Mouse (Mus musculus) hindbrain, embryonic 15.5 days (tissue): ENCODE results near the gene Gpr137. TPM values are rescaled to one million over a fixed set of nuclear protein-coding genes. Genes with fewer than 3 reads are reported as not detected.

Experiments
- ATAC-seq: fragments of 200-750 bp; cut with Nextera tagmentation; 2 replicates; pipeline ENCODE4 v1.8.0; 2017; ENCODE audit warnings: low read depth, moderate number of reproducible peaks, moderate TSS enrichment; ENCODE audit not compliant: low FRiP score
- H3K27ac ChIP-seq: fragments of 300-500 bp; sonication (generic); replicated peaks from 2 replicates; pipeline ENCODE4 v1.5.1; 2015; ENCODE audit warnings: mild to moderate bottlenecking, inconsistent platforms
- H3K27me3 ChIP-seq: fragments of 300-500 bp; sonication (generic); 2 replicates; pipeline ENCODE4 v1.6.1; 2015; ENCODE audit warnings: control low read depth, inconsistent platforms
- H3K36me3 ChIP-seq: fragments of 300-500 bp; sonication (generic); 2 replicates; pipeline ENCODE4 v1.6.1; 2015; ENCODE audit warnings: control low read depth, inconsistent platforms
- H3K4me1 ChIP-seq: fragments of 300-500 bp; sonication (generic); replicated peaks from 2 replicates; pipeline ENCODE4 v1.6.1; 2015; ENCODE audit warnings: control low read depth, inconsistent platforms
- H3K4me2 ChIP-seq: fragments of 300-500 bp; sonication (generic); 2 replicates; pipeline ENCODE4 v1.6.1; 2015; ENCODE audit warnings: moderate library complexity, mild to moderate bottlenecking, inconsistent platforms
- H3K4me3 ChIP-seq: fragments of 300-500 bp; sonication (generic); 2 replicates; pipeline ENCODE4 v1.5.1; 2015; ENCODE audit warnings: mild to moderate bottlenecking, inconsistent platforms
- H3K9ac ChIP-seq: fragments of 300-500 bp; sonication (generic); 2 replicates; pipeline ENCODE4 v1.6.1; 2015; ENCODE audit warnings: inconsistent platforms
- H3K9me3 ChIP-seq: fragments of 300-500 bp; sonication (generic); 2 replicates; pipeline ENCODE4 v1.6.1; 2016; ENCODE audit warnings: control low read depth, inconsistent platforms
- WGBS: fragments of 180-500 bp; shearing (Covaris S2); methylation state at CpG from one replicate; pipeline ENCODE4 v1.1.7; 2015; 5-methylcytosine and 5-hydroxymethylcytosine counted together
- polyA plus RNA-seq: library from polyadenylated mRNA; unstranded; fragments of >200 nt; fragmentation: Nextera tagmentation; extraction: Ambion mirVana; gene quantifications from 2 replicates; pipeline ENCODE4 v1.2.1, GENCODE M21; 2015

Gpr137 gene
- polyA plus RNA-seq, 1 experiment from 2014 or later, result 79.2 TPM

- Histone ChIP-seq H3K27ac (no peak overlapping the region), H3K4me3 (no peak overlapping the region), H3K27me3 (peaks cover 50% of the 10 kb centered on the region), H3K9me3 (no peaks in the 10 kb centered on the region), H3K36me3 (no peaks in the 10 kb centered on the region), H3K4me2 (no peak overlapping the region), H3K9ac (no peak overlapping the region), H3K4me1 (peaks cover 53% of the 10 kb centered on the region)
- ATAC-seq, result no peak
- 18% methylated on average over 3 of the region's 3 CpGs for WGBS
Observed at GRCm38 (mm10) chr19:6936299-6936698, 6.0 kb downstream of the Gpr137 start.

DNA sequence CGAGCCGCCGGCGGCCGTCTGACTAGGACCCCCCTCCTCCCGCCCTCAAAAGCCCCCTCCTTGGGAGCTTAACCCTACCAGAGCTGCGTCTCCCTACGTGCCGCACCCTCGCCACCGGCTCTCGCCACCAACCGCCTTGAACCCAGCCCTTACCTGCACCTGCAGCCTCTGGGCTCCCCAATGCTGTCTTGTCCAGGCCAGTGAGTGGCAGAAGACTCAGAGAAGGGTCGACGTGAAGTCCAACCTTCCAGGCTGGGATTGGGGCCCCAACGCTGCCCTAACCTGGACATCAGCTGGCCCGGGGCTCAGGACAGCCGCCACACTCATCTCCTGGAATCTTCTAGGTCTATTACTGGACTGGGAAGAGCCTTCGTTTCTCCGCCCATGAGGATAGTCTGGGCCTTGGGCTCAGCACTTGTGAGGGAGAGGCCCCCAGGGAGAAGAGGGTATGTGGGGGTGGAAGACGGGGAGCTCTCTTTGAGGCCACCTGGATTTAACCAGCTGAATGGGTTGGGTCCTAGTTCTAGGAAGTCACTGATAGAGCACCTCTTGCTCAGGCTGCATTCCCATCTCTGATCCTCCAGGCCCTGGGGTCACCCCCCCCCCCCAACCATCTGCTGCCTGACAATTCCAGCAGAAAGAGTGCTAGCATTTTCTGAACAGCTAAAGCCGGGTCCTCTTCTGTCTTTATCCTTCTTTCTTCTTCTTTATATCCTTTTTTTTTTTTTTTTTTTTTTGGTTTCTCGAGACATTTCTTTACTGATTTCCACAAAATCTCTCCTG, 7.9 kb downstream of the Gpr137 start, which contains the start of gene Kcnk4:
Gene Kcnk4, minus strand, starts transcription at position 321 of the 783 bp plus-strand sequence.
- H3K4me2 ChIP-seq, result peak within 1 kb of the TSS; percentile 84
- H3K36me3 ChIP-seq, result no peaks in the 10 kb centered on the region
- H3K4me3 ChIP-seq, result peak within 1 kb of the TSS; percentile 47
- WGBS, result 8% methylated on average over 23 of the region's 23 CpGs
- ATAC-seq, result no peak; the same call in 1 of the 2 replicates
- H3K9me3 ChIP-seq, result no peaks in the 10 kb centered on the region
- peaks cover 36% of the 10 kb centered on the region for H3K4me1 ChIP-seq
- peak within 1 kb of the TSS; percentile 57 for H3K9ac ChIP-seq
- H3K27ac ChIP-seq, result no peak within 1 kb of the TSS; the same call in 1 of the 2 replicates
- peaks cover 62% of the 10 kb centered on the region for H3K27me3 ChIP-seq

DNA sequence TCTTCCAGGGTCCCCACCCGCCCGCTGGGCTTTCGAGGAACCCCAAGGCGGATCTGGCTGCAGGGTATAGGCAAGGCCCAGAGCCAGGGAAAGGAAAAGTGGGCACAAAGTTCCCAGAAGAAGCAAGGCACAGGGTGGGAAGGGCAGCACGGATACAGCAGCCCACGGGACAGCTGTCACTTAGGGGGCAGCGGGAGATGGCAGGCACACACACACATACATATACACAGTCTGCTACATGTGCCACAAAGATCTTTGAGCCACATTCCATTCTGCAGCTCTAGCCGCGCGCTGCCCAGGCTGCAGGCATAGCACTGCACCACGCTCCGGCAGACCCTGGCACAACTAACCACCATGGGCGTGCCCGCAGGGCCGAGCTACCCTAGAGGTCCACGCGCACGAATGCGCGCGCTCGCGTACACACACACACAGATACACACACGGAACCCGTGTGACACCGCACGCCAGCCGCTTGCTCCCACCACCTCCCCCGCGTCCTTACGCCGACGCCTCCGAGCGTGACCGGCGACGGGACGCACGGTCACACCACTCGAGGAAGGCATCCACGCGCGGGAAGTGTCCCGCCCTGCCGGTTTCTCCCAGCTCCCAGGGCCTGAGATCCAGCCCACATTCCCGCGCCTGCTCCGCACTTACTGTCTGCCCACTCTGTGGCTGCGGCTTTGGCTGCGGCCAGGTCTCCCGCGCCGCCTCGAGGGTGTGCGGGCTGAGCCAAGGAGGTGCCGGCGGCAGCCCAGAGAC, 8.7 kb downstream of the Gpr137 start:
- peaks cover 69% of the 10 kb centered on the region for H3K27me3 ChIP-seq
- peak overlapping the region; percentile 57 for H3K9ac ChIP-seq
- 3% methylated on average over 58 of the region's 58 CpGs for WGBS
- H3K4me3 ChIP-seq, result peak overlapping the region; percentile 47
- no peak overlapping the region; the same call in 1 of the 2 replicates for H3K27ac ChIP-seq
- no peaks in the 10 kb centered on the region for H3K36me3 ChIP-seq
- ATAC-seq, result peak; percentile 77
- H3K4me1 ChIP-seq, result peaks cover 28% of the 10 kb centered on the region
- peak overlapping the region; percentile 84 for H3K4me2 ChIP-seq
- H3K9me3 ChIP-seq, result no peaks in the 10 kb centered on the region

- Histone ChIP-seq H3K36me3 (no peaks in the 10 kb centered on the region), H3K27me3 (peaks cover 75% of the 10 kb centered on the region), H3K4me2 (peak overlapping the region; percentile 84), H3K9me3 (no peaks in the 10 kb centered on the region), H3K4me3 (peak overlapping the region; percentile 47), H3K27ac (no peak overlapping the region), H3K9ac (peak overlapping the region; percentile 57; the same call in 1 of the 2 replicates), H3K4me1 (peaks cover 23% of the 10 kb centered on the region)
- WGBS, result 30% methylated on average over 4 of the region's 4 CpGs
- ATAC-seq, result no peak
Observed at GRCm38 (mm10) chr19:6933102-6933435, 9.2 kb downstream of the Gpr137 start.

- Histone ChIP-seq H3K27me3 (peaks cover 80% of the 10 kb centered on the region), H3K4me1 (peaks cover 17% of the 10 kb centered on the region), H3K27ac (no peak overlapping the region), H3K9ac (no peak overlapping the region), H3K4me3 (no peak overlapping the region), H3K9me3 (no peaks in the 10 kb centered on the region), H3K4me2 (no peak overlapping the region), H3K36me3 (no peaks in the 10 kb centered on the region)
- ATAC-seq, result no peak
- WGBS, result 42% methylated on average over 1 of the region's 1 CpGs
Observed at GRCm38 (mm10) chr19:6932018-6932417, 10.3 kb downstream of the Gpr137 start.

DNA sequence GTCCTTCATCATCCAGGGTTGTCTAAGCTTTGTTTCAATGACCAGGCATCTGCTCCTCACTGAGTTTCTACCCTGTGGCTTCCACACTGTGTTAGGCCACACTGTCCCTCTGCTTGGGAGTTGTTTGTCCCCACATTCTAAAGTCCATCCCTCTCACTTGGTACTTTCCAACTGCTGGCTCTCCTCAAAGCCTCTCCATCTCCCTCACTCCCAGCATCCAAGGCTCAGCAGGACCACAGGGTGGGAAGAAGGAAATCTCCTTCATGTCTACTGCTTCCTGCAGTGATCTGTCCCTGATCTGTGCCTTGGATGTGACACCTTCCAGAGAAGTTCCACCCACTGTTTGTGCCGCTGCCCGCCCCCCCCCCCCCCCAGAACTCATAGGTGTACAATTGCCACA, 11.3 kb downstream of the Gpr137 start:
- H3K9ac ChIP-seq, result no peak overlapping the region
- H3K36me3 ChIP-seq, result no peaks in the 10 kb centered on the region
- no peak overlapping the region for H3K4me2 ChIP-seq
- ATAC-seq, result no peak
- peaks cover 25% of the 10 kb centered on the region for H3K4me1 ChIP-seq
- no peak overlapping the region for H3K4me3 ChIP-seq
- no peak overlapping the region for H3K27ac ChIP-seq
- no peaks in the 10 kb centered on the region for H3K9me3 ChIP-seq
- 11% methylated on average over 1 of the region's 2 CpGs for WGBS
- peaks cover 82% of the 10 kb centered on the region for H3K27me3 ChIP-seq

DNA sequence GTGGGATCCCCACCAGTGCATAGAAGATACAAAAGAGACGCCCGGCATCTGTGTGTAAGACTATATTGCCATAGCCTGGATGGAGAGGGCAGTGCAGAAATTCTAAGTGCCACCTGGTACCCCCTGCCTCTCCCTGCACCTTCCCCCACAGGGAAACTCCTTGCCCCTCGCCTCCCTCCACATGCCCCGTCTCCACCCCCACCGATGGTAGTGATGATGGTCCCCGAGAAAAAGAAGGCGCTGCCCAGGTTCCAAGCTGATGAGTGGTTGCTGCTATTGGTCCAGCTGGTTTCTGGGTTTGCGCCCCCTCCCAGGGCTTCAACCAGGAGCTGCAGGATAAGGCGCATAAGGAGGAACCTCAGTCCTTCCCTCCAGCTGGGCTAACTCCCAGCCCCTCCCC, 14.2 kb downstream of the Gpr137 start:
- H3K9ac ChIP-seq, result no peak overlapping the region
- no peak overlapping the region for H3K4me3 ChIP-seq
- H3K4me2 ChIP-seq, result no peak overlapping the region
- H3K27ac ChIP-seq, result no peak overlapping the region
- no peaks in the 10 kb centered on the region for H3K9me3 ChIP-seq
- WGBS, result 14% methylated on average over 9 of the region's 9 CpGs
- no peaks in the 10 kb centered on the region for H3K36me3 ChIP-seq
- H3K27me3 ChIP-seq, result peaks cover 91% of the 10 kb centered on the region
- H3K4me1 ChIP-seq, result peaks cover 23% of the 10 kb centered on the region
- ATAC-seq, result no peak

DNA sequence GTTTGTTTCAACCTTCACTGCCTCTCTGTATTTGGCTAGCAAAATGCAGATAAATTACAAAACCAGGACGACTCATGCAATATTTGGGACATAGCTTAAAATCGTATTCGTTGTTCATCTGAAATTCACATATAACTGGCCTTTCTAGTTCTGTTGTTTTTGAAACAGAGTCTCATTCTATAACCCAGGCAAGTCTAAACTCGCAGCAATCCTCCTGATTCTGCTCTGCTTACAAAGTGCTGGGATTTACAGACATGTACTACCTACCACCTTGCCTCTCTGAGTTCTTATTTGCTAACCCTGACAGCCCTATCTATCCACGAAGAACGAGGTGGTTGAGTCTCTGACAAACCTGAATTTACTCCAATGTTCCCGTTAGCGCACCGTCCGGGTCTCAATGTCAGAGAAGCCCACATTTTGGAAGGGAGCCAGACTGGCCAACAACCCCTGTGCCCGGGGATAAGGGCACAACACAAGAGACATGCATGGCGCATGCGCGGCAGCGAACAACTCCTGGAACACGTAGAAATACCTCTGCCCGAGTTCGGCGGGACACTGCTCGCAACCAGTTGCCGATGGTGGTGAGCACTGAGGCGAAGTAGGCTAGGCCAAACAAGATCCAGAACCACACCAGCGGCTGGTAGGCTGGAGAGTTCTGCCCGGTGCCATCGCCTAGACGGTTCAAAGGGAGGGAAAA, 15.6 kb downstream of the Gpr137 start:
- H3K36me3 ChIP-seq, result no peaks in the 10 kb centered on the region
- 12% methylated on average over 26 of the region's 26 CpGs for WGBS
- no peak overlapping the region for H3K9ac ChIP-seq

GRCm38 (mm10) chr19:6925611-6926329, 16.5 kb downstream of the Gpr137 start:
- Histone ChIP-seq H3K36me3 (no peaks in the 10 kb centered on the region), H3K9me3 (no peaks in the 10 kb centered on the region), H3K4me3 (no peak overlapping the region), H3K27me3 (peaks cover 74% of the 10 kb centered on the region), H3K4me1 (peaks cover 35% of the 10 kb centered on the region), H3K4me2 (no peak overlapping the region), H3K9ac (no peak overlapping the region), H3K27ac (no peak overlapping the region)
- WGBS, result 6% methylated on average over 35 of the region's 40 CpGs
- no peak for ATAC-seq

More for the DNA sequence above, 15.6 kb downstream of the Gpr137 start:
- ATAC-seq, result no peak
- no peak overlapping the region for H3K27ac ChIP-seq
- peaks cover 79% of the 10 kb centered on the region for H3K27me3 ChIP-seq
- no peaks in the 10 kb centered on the region for H3K9me3 ChIP-seq
- H3K4me3 ChIP-seq, result peak overlapping the region; percentile 17; the same call in 1 of the 2 replicates
- H3K4me2 ChIP-seq, result peak overlapping the region; percentile 43
- H3K4me1 ChIP-seq, result peaks cover 31% of the 10 kb centered on the region

DNA sequence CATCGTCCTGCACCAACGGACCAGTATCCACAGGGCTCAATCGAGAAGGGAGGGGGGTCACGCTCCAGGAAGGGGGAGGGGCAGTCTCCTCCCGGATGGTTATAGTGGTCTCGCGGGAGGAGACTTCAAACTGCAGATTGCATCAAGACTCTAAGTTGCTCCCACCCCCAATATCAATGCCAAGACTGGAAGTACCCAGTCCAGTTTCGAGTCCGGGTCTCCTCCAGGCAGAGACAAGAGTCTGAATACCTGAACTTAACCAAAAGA, 17.0 kb downstream of the Gpr137 start, which contains the start of gene Catsperz:
Gene Catsperz, minus strand, starts transcription at position 74 of the 267 bp plus-strand sequence.
- Histone ChIP-seq H3K4me1 (peaks cover 40% of the 10 kb centered on the region), H3K4me2 (peak within 1 kb of the TSS; percentile 31), H3K27ac (no peak within 1 kb of the TSS), H3K27me3 (peaks cover 69% of the 10 kb centered on the region), H3K4me3 (0 out of 2 replicates have a peak within 1 kb of the TSS, but pooled peaks have one; percentile 13), H3K9me3 (no peaks in the 10 kb centered on the region), H3K9ac (no peak within 1 kb of the TSS), H3K36me3 (no peaks in the 10 kb centered on the region)
- no peak for ATAC-seq
- 4% methylated on average over 9 of the region's 9 CpGs for WGBS

DNA sequence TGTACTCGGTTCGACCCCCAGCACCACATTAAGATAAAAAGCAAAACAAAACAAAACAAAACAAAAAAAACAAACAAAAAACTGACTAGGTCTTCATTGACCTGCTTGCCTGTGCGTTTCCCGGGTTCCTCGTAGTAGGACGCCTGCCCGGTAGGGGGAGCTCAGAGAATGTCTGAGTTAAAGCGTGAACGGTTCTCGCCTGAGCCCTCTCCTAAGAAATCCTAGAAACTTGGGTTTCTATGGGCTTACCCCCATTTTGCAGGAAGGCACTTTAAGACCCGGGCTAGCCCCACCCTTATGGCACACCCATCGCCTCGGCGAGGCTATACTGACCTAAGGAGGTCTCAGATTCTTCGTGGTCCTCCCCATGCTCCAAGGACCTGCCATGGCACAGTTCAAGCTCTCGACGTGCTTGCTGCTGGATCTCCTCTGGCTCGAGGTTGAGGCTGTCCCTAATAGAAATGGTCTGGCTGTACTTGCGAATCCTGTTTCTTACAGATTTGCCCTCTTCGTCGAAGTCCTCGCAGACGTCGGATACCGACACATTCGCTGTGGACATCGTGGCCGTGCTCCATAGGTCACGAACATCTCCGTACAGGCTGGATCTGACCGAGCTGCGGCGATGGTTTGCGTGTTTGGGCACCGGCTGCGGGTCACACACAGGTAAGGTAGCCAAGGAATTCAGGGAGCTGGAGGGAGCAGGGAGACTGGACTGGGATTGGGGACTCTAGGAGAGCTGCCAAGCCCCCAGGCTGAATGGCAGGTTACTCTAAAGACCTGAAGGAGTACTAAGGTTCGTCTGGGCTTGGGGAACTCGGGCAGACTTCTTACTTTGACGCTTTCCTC, 17.6 kb downstream of the Gpr137 start:
- 3% methylated on average over 39 of the region's 39 CpGs for WGBS
- Histone ChIP-seq H3K27ac (no peak overlapping the region), H3K27me3 (peaks cover 65% of the 10 kb centered on the region), H3K9me3 (no peaks in the 10 kb centered on the region), H3K9ac (no peak overlapping the region), H3K4me1 (peaks cover 46% of the 10 kb centered on the region), H3K4me3 (0 out of 2 replicates have a peak overlapping the region, but pooled peaks have one; percentile 13), H3K4me2 (peak overlapping the region; percentile 31), H3K36me3 (no peaks in the 10 kb centered on the region)
- ATAC-seq, result no peak
